Mouse (Mus musculus) T-cell, adult 2 months (primary cell): Measurements from ENCODE around the gene Tulp4.
"Not testable (repeated sequence)": the region's sequence is repeated elsewhere in the genome, so short reads cannot be mapped to it uniquely, and the experiment has no call there.

Experiments used
- DNase-seq: peaks from one replicate; pipeline ENCODE4 v3.0.0; 2022; ENCODE audit warnings: low spot score

Tulp4 gene

GRCm38 (mm10) chr17:6280513-6280912 lies 174.3 kb downstream of the Tulp4 start:
- not testable (repeated sequence) for DNase-seq

- not testable (repeated sequence) for DNase-seq
These were observed 176.9 kb downstream of the Tulp4 start for GRCm38 (mm10) chr17:6283137-6283536.

DNA sequence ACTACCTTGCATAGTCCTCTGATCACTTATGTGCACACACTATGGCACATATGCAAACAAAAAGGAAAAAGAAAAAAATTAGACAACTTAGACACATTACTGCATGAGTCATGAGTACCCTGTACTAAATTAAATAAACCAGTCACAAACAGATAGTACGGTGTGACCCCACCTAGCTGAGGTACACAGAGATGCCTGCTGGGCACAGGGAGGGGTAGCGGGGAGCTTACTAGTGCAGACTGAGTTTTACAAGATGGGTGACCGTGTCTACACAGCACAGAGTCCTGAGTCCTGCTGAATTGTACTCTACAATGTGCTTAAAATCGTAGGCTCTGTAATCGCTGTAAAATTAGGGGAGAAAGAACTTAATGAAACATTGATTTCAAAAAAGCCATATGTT lies 179.9 kb downstream of the Tulp4 start:
- DNase-seq = not testable (repeated sequence)

DNA sequence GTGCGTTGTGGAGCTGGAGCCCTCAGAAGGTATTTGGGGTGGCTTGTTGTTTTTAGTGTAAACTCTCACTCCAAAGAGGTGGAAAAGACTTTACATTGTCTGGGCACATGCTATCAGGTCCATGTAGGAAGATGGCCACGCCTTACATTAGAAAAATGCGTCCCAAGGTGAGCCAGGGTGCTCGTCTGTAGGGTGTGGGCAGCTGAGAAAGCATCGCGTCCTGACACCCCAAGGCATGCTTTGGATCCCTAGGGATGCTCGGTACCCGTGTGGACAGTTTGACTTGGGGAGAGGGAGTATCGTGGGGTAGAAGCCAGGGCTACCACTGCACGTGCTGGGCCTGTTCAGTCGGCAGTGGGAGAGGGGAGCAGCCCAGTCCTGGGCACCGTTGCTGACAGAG lies 182.8 kb downstream of the Tulp4 start:
- DNase-seq = not testable (repeated sequence)

DNA sequence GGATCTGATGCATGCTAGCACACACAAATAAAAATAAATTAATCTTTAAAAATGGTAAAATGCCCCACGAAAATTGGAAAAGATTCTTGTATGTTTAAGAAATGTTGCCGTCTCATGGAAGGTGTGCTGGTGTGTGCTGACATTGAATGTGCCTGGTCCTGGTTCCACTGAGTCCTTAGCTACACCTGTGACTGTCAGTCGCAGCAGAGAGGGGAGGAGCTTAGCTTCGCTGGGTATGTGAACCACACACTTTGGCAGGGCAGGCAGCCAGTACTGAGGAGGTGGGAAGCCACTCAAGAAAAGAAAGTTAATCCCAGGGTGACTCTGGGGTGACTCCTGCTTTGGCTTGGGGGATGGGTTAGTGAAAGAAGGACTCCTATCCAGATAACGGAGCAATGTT lies 187.6 kb downstream of the Tulp4 start:
- not testable (repeated sequence) for DNase-seq

GRCm38 (mm10) chr17:6297060-6297795 lies 191.0 kb downstream of the Tulp4 start:
- not testable (repeated sequence) for DNase-seq

DNA sequence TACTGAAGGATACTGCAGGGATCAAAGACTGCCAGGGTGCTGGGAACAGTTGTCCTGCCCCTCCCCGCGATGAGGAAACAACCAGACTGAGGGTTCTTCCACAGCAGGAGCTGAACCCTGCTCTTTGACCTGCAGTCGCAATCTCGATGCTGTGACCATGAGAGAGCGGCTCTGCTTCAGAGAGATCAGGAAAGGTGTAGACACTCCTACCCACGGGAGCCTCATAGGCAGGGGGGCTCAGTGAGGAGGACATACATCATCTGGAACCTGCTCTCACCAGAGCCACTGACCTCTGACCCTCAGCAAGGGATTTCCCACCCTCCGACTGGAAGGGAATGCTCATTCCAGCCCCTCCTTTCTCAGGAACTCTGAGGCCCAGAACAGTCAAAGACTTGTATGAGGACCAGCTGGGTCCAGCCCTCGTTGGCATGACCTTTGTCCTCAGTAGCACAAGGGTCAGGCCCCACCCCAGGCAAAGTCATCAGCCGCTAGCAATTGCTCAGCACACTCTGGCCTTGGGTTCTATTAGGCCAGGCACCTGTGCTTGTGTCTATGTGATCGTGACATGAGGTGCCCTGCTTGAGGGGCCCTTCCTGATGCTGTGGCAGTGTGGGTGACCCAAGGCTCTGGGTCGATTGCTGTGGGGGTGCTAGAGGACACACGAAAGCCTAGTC lies 194.1 kb downstream of the Tulp4 start:
- DNase-seq = not testable (repeated sequence)
